Mouse (Mus musculus): ENCODE measurements at regions not wholly inside any gene's neighbourhood (a gene's known extent, or its start where the extent isn't known, plus 50 kb on each side); places are given as distances from the start of the nearest gene placed in this dataset.

DNA sequence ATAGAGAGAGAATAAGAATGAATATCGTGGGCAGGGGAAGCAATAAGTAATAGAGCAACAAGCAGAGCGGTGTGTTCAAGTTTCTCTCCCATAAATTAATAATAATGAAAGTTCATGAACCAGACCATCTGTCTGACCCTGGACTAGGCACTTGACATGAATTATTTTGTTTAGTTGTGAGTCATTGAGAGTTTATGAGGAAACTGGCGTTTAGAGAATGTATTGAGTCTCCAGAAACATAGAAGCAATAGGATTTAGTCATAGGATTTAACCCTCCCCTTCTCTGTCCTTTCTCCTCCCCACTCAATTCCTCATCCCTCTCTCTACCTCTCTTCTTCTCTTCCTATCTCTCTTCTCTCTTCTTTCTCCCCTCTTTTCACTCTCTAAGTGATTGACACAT, 219.1 kb upstream of the Prdm1 start:
- no peaks in the 10 kb centered on the region for H3K4me1 ChIP-seq (replicated peaks)
- ATAC-seq: no peak
- 40% methylated on average over 3 of the region's 3 CpGs for WGBS
- H3K9ac ChIP-seq: no peak overlapping the region
- H3K4me2 ChIP-seq (replicated peaks): no peak overlapping the region
- H3K9me3 ChIP-seq: no peaks in the 10 kb centered on the region
- no peaks in the 10 kb centered on the region for H3K36me3 ChIP-seq
- no peak overlapping the region for H3K27ac ChIP-seq
- H3K27me3 ChIP-seq (replicated peaks): no peaks in the 10 kb centered on the region
- no peak overlapping the region for H3K4me3 ChIP-seq (replicated peaks)

DNA sequence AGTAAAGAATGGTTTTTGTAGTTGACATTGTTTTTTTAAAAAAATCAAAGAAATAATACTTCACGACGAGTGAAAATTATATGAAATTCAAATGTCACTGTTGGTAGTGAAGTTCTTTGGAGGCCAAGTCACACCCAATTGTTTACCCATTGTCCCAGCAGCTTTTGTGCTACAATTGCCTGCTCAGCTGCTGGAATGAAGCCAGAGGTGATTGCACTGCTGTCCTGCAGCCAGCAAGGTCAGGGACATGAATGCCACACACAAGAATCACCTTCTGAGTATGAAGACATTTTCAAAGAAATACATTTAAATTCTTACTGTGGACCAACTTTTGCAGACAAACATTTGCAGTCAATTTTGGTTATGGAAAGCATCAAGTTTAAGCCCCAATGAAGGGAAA, 215.9 kb upstream of the Prdm1 start:
- WGBS: 75% methylated on average over 2 of the region's 2 CpGs
- no peak overlapping the region for H3K9ac ChIP-seq
- H3K9me3 ChIP-seq: no peaks in the 10 kb centered on the region
- ATAC-seq: no peak
- no peak overlapping the region for H3K4me2 ChIP-seq (replicated peaks)
- no peak overlapping the region for H3K27ac ChIP-seq
- H3K36me3 ChIP-seq: no peaks in the 10 kb centered on the region
- H3K27me3 ChIP-seq (replicated peaks): no peaks in the 10 kb centered on the region
- H3K4me3 ChIP-seq (replicated peaks): no peak overlapping the region
- H3K4me1 ChIP-seq (replicated peaks): no peaks in the 10 kb centered on the region

DNA sequence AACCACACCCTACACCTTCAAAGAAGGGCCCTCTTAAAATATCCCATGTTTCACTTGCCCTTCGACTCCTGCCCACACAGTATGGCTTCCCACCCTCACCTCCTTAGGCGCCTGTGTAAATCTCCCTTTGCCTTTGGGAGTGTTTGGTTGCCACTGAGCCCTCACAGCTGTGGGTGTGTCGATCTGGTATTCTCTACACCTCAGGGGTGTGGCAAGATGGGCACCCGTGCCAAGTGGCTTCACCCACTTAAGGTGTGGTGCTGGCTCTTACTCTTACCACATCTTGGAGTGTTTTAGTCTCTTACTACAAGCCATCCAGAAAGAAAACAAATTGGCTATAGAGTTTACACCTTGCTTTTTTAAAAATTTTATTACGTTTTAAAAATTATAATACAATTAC, 205.3 kb upstream of the Prdm1 start:
- H3K36me3 ChIP-seq: no peaks in the 10 kb centered on the region
- no peaks in the 10 kb centered on the region for H3K27me3 ChIP-seq (replicated peaks)
- ATAC-seq: no peak
- H3K27ac ChIP-seq: no peak overlapping the region
- H3K4me1 ChIP-seq (replicated peaks): no peaks in the 10 kb centered on the region
- H3K4me3 ChIP-seq (replicated peaks): no peak overlapping the region
- no peaks in the 10 kb centered on the region for H3K9me3 ChIP-seq
- WGBS: 82% methylated on average over 5 of the region's 5 CpGs
- no peak overlapping the region for H3K9ac ChIP-seq
- no peak overlapping the region for H3K4me2 ChIP-seq (replicated peaks)

DNA sequence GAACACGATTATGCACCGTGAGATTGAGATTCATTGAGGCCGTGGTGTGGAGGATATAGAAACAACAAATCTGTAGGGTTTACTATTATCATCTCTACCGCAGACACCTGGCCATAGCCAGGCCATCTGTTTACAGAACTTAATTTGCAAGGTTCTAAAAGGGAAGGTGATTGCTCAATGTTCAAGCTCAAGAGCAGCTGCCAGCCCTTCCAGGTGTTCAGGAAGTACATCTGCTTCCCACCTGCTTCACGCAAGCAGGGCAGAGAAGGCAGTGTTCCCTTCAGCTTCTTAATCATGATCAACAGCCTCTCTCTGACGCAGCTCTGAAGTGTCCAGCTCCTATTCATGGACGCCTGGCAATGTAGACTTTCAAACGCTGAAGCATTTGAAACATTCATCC, 202.4 kb upstream of the Prdm1 start:
- 76% methylated on average over 8 of the region's 8 CpGs for WGBS
- Histone ChIP-seq H3K9me3 (no peaks in the 10 kb centered on the region), H3K4me1 (replicated peaks) (no peaks in the 10 kb centered on the region), H3K4me2 (replicated peaks) (no peak overlapping the region), H3K36me3 (no peaks in the 10 kb centered on the region), H3K9ac (no peak overlapping the region), H3K27me3 (replicated peaks) (no peaks in the 10 kb centered on the region), H3K4me3 (replicated peaks) (no peak overlapping the region), H3K27ac (no peak overlapping the region)
- ATAC-seq: peak; percentile 47; the same call in 1 of the 2 replicates

DNA sequence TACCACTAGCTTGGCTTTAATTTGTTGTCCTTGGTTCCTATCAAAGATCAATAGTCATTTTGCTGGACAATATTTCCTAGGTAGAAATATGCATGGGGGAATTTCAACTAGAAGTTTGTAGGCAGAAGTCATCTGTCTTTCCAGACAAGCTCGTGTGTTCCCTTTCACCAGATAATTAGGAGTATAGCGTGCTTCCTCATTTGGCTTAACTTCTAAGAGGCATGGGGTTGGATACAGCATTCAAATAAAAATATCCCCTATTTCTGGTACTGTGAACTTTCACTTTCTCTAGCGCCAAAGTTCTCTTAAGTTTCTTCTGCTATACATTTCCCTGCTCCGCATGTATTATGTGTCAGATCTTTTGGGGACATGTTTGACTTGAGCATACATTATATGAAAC, 200.7 kb upstream of the Prdm1 start:
- H3K27ac ChIP-seq: no peak overlapping the region
- no peaks in the 10 kb centered on the region for H3K36me3 ChIP-seq
- WGBS: 89% methylated on average over 4 of the region's 4 CpGs
- no peak for ATAC-seq
- no peaks in the 10 kb centered on the region for H3K27me3 ChIP-seq (replicated peaks)
- no peak overlapping the region for H3K4me2 ChIP-seq (replicated peaks)
- no peak overlapping the region for H3K9ac ChIP-seq
- H3K4me1 ChIP-seq (replicated peaks): no peaks in the 10 kb centered on the region
- H3K9me3 ChIP-seq: no peaks in the 10 kb centered on the region
- H3K4me3 ChIP-seq (replicated peaks): no peak overlapping the region

DNA sequence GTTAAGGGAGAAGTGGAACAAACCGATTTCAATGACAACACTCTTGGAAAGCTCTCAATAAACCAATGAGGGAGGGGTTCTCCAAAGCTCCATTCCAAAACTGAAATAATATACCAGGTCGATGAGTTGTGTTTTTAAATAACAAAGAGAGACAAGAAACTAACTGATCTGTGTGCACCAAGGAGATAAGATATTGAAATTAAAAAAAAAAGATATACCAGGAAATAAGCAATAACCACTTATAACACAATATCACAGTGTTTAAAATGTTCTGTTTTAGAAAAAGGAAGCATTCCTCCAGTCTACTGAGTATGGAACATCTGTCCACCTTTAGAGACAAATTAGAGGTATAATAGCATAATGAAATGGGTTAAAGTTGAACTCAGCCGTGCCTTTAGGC, 196.3 kb upstream of the Prdm1 start:
- no peak overlapping the region for H3K9ac ChIP-seq
- no peaks in the 10 kb centered on the region for H3K9me3 ChIP-seq
- H3K27ac ChIP-seq: no peak overlapping the region
- no peaks in the 10 kb centered on the region for H3K4me1 ChIP-seq (replicated peaks)
- H3K27me3 ChIP-seq (replicated peaks): no peaks in the 10 kb centered on the region
- H3K36me3 ChIP-seq: no peaks in the 10 kb centered on the region
- ATAC-seq: no peak
- 73% methylated on average over 3 of the region's 3 CpGs for WGBS
- no peak overlapping the region for H3K4me2 ChIP-seq (replicated peaks)
- H3K4me3 ChIP-seq (replicated peaks): no peak overlapping the region

DNA sequence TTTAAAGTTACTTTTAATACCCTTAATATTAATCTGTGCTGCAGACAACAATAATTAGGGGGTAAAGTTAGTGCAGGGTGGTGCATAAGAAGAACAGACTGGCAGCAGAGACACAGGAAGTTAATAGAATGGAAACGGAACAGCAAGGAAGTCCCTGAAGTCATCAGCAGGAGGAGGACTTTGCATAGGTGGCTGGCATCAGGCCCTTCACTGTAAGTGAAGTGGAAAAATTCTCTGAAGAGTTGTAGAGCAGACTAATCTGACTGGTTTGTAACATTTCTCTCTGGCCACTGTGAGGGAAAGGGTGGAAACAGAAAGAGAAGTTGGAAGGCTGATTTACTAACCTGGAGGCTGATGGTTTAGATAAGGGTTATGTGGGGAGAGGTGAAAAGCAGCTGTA, 195.5 kb upstream of the Prdm1 start:
- Histone ChIP-seq H3K4me3 (replicated peaks) (no peak overlapping the region), H3K36me3 (no peaks in the 10 kb centered on the region), H3K4me2 (replicated peaks) (no peak overlapping the region), H3K9me3 (no peaks in the 10 kb centered on the region), H3K9ac (no peak overlapping the region), H3K27ac (no peak overlapping the region), H3K4me1 (replicated peaks) (no peaks in the 10 kb centered on the region), H3K27me3 (replicated peaks) (no peaks in the 10 kb centered on the region)
- no peak for ATAC-seq
- 70% methylated on average over 1 of the region's 1 CpGs for WGBS

DNA sequence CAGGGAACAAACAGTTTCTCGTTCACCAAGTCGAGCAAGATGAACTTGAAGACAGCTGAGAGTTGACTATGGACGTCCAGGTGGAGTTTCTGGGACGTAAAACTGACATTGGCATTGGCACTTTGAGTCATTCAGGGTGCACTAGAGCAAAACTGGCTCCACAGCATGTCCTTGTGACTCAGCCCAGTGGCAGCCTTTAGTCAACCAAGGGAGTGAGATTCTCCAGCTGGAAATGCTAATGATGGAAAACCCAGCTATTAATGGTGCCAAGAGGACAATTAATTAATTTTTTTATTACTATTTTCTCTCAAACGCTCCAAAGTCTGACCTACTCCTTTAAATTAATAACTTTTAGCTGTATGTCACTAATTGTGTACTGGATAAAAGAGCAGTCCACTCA, 195.0 kb upstream of the Prdm1 start:
- WGBS: 68% methylated on average over 5 of the region's 5 CpGs

DNA sequence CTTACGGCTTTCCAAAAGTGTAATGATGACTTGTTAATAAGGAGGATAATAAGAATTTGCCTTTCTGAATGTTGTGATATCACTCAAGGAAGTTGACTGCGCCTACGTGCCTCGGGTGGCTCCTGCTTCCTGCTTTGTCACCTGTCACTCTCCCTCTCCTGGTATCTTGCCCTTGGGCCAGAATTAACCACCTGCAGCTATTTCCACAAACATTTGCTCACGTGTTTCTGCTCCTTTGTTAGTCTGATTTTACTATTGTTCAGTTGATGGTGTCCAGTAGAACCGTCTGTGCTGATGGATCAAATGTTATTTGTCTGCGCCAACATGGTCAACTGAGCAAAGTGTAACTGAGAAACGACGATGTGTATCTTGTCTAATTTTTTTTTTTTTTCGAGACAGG, 193.4 kb upstream of the Prdm1 start:
- 85% methylated on average over 10 of the region's 10 CpGs for WGBS

More for the DNA sequence above, 195.0 kb upstream of the Prdm1 start:
- Histone ChIP-seq H3K9me3 (no peaks in the 10 kb centered on the region), H3K27me3 (replicated peaks) (no peaks in the 10 kb centered on the region), H3K36me3 (no peaks in the 10 kb centered on the region), H3K4me1 (replicated peaks) (no peaks in the 10 kb centered on the region), H3K27ac (no peak overlapping the region), H3K4me3 (replicated peaks) (no peak overlapping the region), H3K9ac (no peak overlapping the region), H3K4me2 (replicated peaks) (no peak overlapping the region)
- no peak for ATAC-seq

DNA sequence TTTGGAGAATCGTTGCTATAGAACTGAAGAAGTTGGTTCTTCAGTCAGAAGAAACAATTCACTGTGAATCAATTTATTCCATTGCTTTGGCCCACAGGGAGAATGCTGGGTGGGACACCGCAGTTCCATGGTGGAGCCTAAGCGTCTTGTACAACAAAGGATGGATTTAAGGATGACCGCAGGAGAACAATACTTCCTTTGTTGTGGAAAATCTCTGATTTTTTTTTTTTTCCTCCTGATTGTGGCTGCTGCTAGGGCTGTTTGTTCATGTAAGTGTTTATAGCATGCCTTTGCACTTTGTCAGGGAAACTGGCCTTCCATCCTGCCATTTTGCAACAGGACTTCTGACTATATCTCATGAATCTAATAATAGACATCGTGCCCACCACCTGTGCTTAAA, 188.3 kb upstream of the Prdm1 start:
- WGBS: 86% methylated on average over 5 of the region's 5 CpGs
- no peak overlapping the region for H3K4me2 ChIP-seq (replicated peaks)

More for the DNA sequence above, 193.4 kb upstream of the Prdm1 start:
- Histone ChIP-seq H3K9ac (no peak overlapping the region), H3K27me3 (replicated peaks) (no peaks in the 10 kb centered on the region), H3K9me3 (no peaks in the 10 kb centered on the region), H3K4me2 (replicated peaks) (no peak overlapping the region), H3K4me3 (replicated peaks) (no peak overlapping the region), H3K27ac (no peak overlapping the region), H3K4me1 (replicated peaks) (no peaks in the 10 kb centered on the region), H3K36me3 (no peaks in the 10 kb centered on the region)
- no peak for ATAC-seq

DNA sequence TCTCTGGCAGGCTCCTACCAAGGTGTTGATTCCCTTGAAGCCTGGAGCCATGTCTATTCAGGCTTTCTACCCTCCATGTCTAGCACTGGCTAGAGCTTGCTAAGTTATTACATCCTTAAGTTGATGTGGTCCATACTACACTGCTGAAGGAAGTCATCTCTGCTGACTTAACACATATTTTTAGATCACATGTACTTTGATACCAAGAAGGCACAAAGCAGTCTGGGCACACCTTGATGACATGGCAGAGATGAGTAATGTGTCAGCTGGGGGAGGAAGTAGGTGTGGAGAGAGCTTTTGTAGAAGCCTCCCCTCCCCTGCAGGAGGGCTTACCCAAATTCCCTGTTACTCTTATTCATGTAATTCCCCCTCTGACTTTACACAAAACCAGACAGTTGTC, 187.6 kb upstream of the Prdm1 start:
- Histone ChIP-seq H3K27me3 (replicated peaks) (no peaks in the 10 kb centered on the region), H3K36me3 (no peaks in the 10 kb centered on the region), H3K4me2 (replicated peaks) (no peak overlapping the region), H3K4me1 (replicated peaks) (no peaks in the 10 kb centered on the region), H3K27ac (no peak overlapping the region), H3K9ac (no peak overlapping the region), H3K9me3 (no peaks in the 10 kb centered on the region), H3K4me3 (replicated peaks) (no peak overlapping the region)
- 0 out of 2 replicates have a peak, but pooled peaks have one; percentile 20 for ATAC-seq

More for the DNA sequence above, 188.3 kb upstream of the Prdm1 start:
- Histone ChIP-seq H3K4me1 (replicated peaks) (no peaks in the 10 kb centered on the region), H3K36me3 (no peaks in the 10 kb centered on the region), H3K9ac (no peak overlapping the region), H3K9me3 (no peaks in the 10 kb centered on the region), H3K27ac (no peak overlapping the region), H3K4me3 (replicated peaks) (no peak overlapping the region), H3K27me3 (replicated peaks) (no peaks in the 10 kb centered on the region)
- no peak for ATAC-seq

DNA sequence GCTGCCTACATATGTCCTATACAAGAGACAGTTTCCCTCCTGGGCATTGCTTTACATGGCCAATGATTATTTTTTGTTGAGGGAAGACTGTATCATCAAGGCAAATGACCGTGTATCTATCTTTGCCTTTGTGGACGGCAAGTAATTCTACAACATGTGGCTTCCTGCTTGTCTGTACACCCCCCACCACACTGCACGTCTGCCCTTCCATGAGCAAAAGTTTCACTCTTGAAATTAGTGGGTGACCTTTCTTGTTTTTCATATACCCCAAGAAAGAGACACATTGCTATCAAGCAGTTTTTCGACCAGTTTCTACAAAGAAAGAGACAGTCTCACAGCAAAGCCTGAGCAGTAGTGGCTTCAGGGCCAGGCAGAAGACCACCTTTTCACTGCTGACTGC, 180.5 kb upstream of the Prdm1 start:
- Histone ChIP-seq H3K36me3 (no peaks in the 10 kb centered on the region), H3K27ac (no peak overlapping the region), H3K4me1 (replicated peaks) (no peaks in the 10 kb centered on the region), H3K4me2 (replicated peaks) (no peak overlapping the region), H3K9me3 (no peaks in the 10 kb centered on the region), H3K4me3 (replicated peaks) (no peak overlapping the region), H3K27me3 (replicated peaks) (no peaks in the 10 kb centered on the region), H3K9ac (no peak overlapping the region)
- 91% methylated on average over 4 of the region's 4 CpGs for WGBS
- ATAC-seq: no peak

DNA sequence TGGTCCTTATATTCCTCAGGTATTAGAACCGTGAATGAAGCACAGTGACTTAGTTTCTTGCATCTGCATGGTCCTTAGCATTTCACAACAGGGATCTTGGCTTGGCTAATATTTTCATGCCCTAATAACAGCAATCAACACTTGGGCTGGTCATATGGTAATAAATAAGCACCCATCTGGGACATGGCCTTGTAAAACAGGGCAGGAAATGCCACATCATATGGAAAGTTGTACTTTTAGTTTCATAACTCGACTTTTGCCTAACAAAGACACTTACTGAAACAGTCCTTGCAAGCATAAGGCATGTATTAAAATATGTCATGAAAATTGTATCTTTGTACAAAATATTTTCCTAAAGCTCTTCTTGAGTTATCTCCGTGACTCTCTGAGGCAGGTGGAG, 175.8 kb upstream of the Prdm1 start:
- Histone ChIP-seq H3K9me3 (no peaks in the 10 kb centered on the region), H3K36me3 (no peaks in the 10 kb centered on the region), H3K9ac (no peak overlapping the region), H3K4me1 (replicated peaks) (no peaks in the 10 kb centered on the region), H3K27me3 (replicated peaks) (no peaks in the 10 kb centered on the region), H3K4me3 (replicated peaks) (no peak overlapping the region), H3K4me2 (replicated peaks) (no peak overlapping the region), H3K27ac (no peak overlapping the region)
- WGBS: 81% methylated on average over 3 of the region's 3 CpGs
- no peak for ATAC-seq

DNA sequence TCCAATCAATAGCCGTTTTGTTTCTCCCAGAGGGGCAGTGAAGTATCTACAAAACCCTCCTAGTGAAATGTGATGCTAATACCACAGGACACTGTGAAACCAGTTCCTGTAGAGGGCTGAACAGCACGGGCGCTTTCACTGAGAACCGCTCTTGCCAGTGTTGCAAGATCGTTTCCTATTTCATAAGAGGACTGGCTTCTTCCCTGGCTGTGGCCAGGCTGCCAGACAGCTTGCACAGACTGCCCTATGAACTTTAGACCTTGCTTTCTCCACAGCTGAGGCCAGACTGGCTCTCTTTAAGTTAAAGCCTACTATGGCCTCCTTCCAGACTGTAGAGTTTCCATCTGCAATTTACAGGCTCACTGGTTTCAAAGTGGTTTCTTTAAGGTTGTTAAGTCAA, 173.8 kb upstream of the Prdm1 start:
- Histone ChIP-seq H3K36me3 (no peaks in the 10 kb centered on the region), H3K4me3 (replicated peaks) (no peak overlapping the region), H3K27me3 (replicated peaks) (no peaks in the 10 kb centered on the region), H3K4me2 (replicated peaks) (no peak overlapping the region), H3K27ac (no peak overlapping the region), H3K9ac (no peak overlapping the region), H3K4me1 (replicated peaks) (no peaks in the 10 kb centered on the region), H3K9me3 (no peaks in the 10 kb centered on the region)
- 61% methylated on average over 5 of the region's 5 CpGs for WGBS
- peak; percentile 91 for ATAC-seq
